Mouse (Mus musculus) cerebellum, adult 2 months (tissue): ENCODE results near the gene Spr.
A peak's percentile ranks its signal among the peaks of the same experiment; 100 is the strongest.

Experiments used
- CTCF ChIP-seq: fragments of 200-500 bp; IDR thresholded peaks from 2 replicates; pipeline ENCODE4 v1.5.1; 2011; ENCODE audit warnings: low read depth, mild to moderate bottlenecking, control low read depth, low read length, moderate library complexity, borderline replicate concordance; ENCODE audit not compliant: insufficient read depth
- POLR2A ChIP-seq: fragments of 200-500 bp; IDR thresholded peaks from 2 replicates; pipeline ENCODE4 v1.6.1; 2011; ENCODE audit warnings: low read length, control low read depth, borderline replicate concordance; ENCODE audit not compliant: insufficient read depth

GRCm38 (mm10) chr6:85137217-85138035 is at the start of gene Spr:
- peak; percentile 86 for TF ChIP-seq CTCF
- TF ChIP-seq POLR2A, result peak; percentile 59; the same call in 1 of the 2 replicates
